Mouse (Mus musculus) erythroblast, embryonic 14.5 days (primary cell): ENCODE data around the gene Elp4.

ENCODE experiments used
- GATA1 ChIP-seq: IDR thresholded peaks from 2 replicates; pipeline ENCODE4 v1.6.1; 2012; ENCODE audit warnings: low read length, inconsistent platforms, mixed read lengths
- TAL1 ChIP-seq: IDR thresholded peaks from 3 replicates; pipeline ENCODE4 v1.6.1; 2012; ENCODE audit warnings: low read length, inconsistent platforms, mixed read lengths

GRCm38 (mm10) chr2:105676909-105677433, 227.4 kb downstream of the Elp4 start:
- TF ChIP-seq GATA1 (no peak), TAL1 (no peak)
